Mouse (Mus musculus): Measurements from ENCODE around the gene Tspan31. TPM values are rescaled to one million over a fixed set of nuclear protein-coding genes. Genes with fewer than 3 reads are reported as not detected.
A peak's percentile ranks its signal among the peaks of the same experiment; 100 is the strongest.

Tspan31 gene
- polyA plus RNA-seq, 1 experiment: 116 TPM

DNA sequence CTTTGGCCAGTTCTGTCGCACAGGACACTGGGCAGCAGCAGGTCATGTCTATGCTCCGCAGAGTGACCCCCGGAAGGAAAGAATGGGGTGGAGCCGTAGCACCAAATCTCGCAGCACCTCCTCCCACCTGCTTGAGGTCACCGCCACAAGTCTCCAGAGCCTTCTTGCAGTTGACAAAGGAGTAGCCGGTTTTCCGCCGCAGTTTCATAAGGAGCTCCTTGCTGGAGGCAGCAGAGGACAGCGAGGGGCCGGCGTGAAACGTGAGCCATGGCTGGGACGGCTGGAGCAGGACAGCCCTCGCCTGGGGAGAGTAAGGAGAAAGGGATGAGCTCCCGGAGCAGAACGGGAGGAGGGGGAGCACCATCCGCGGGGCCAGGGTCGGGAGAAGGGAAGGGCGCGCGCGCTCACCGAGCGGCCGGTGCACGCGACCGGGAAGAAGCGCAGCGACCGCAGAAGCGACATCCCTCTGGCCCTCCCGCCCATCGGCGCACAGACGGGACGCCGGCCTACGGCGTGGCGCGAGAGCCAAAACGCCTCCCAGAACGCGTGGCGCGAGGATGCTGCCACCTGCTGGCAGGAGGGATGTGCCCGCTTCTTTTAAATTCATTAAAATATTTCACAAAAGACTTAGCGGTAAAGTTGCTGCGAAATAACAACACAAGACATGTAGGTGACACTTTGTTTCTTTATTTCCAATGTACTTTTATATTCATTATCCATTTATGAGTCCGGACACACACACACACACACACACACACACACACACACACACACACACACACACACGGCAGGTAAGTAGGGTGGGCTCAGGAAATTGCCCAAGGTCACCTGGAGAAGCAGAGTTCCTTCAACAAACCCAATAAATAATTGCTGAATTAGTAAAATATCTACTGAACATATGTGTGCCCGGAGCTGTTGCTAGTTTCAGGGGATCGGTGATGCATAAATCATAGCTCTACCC lies 39.4 kb downstream of the Tspan31 start, which contains the start of gene Tsfm:
Tsfm (minus strand) TSS at position 505 of the 961 bp plus-strand sequence.
- H3K4me3 ChIP-seq (ENCODE audit: insufficient read depth, low read length): peak within 1 kb of the TSS; percentile 95
- peak within 1 kb of the TSS; percentile 52 for H3K27ac ChIP-seq (ENCODE audit: insufficient read depth, low read depth, low read length)
- TF ChIP-seq CTCF (IDR thresholded peaks at IDR 0.05; ENCODE audit: low read depth, low read length) (peak; percentile 86), POLR2A (IDR thresholded peaks at IDR 0.05; ENCODE audit: borderline replicate concordance, low read depth, low read length) (no peak; the same call in 1 of the 2 replicates)
- H3K4me1 ChIP-seq (ENCODE audit: control insufficient read depth, insufficient read depth, low read length): no peaks in the 10 kb centered on the region

DNA sequence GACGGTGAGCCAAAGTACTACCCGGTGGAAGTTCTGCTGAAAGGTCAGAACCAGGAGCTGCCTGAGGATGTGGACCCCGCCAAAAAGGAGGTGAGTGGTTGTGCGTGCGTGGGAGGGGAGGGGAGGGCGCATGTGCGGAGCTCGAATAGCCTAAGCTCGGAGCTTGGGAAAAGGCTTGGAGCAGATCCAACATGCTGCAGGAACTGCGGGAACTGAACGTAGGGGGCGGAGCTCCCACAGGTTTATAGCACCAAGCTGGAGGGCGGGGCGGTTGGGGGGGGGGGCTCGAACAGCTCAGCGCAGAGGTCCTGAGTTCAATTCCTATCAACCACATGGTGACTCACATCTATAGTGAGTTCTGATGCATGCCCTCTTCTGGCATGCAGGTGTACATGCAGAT lies 51.6 kb downstream of the Tspan31 start:
- Histone ChIP-seq H3K4me3 (ENCODE audit: insufficient read depth, low read length) (no peak overlapping the region), H3K27ac (ENCODE audit: insufficient read depth, low read depth, low read length) (no peak overlapping the region), H3K4me1 (ENCODE audit: control insufficient read depth, insufficient read depth, low read length) (no peaks in the 10 kb centered on the region)
- TF ChIP-seq CTCF (IDR thresholded peaks at IDR 0.05; ENCODE audit: low read depth, low read length) (no peak), POLR2A (IDR thresholded peaks at IDR 0.05; ENCODE audit: borderline replicate concordance, low read depth, low read length) (no peak)

Other genes starting within 250 kb of the Tspan31 start
- 3.7 and 5.0 TPM in 2 replicates for gene Atp23, start 168.9 kb downstream of the Tspan31 start, polyA plus RNA-seq (2012; ENCODE audit: insufficient read depth, insufficient read length, missing spikeins)
- 117 and 123 TPM in 2 replicates for gene Ctdsp2, start 91.5 kb downstream of the Tspan31 start, polyA plus RNA-seq (2012; ENCODE audit: insufficient read depth, insufficient read length, missing spikeins)
- gene Avil, start 69.6 kb downstream of the Tspan31 start, polyA plus RNA-seq (2012; ENCODE audit: insufficient read depth, insufficient read length, missing spikeins): not detected in 2 replicates
- gene Tsfm, start 39.4 kb downstream of the Tspan31 start, polyA plus RNA-seq (2012; ENCODE audit: insufficient read depth, insufficient read length, missing spikeins): 12.9 and 16.4 TPM in 2 replicates
- gene Mettl1, start 28.9 kb downstream of the Tspan31 start, polyA plus RNA-seq (2012; ENCODE audit: insufficient read depth, insufficient read length, missing spikeins): 3.1 and 4.3 TPM in 2 replicates
- 0.34 TPM in 1 of 2 replicates, not detected in the other for gene Eef1akmt3, start 28.8 kb downstream of the Tspan31 start, polyA plus RNA-seq (2012; ENCODE audit: insufficient read depth, insufficient read length, missing spikeins)
- not detected in 2 replicates for gene Cyp27b1, start 22.0 kb downstream of the Tspan31 start, polyA plus RNA-seq (2012; ENCODE audit: insufficient read depth, insufficient read length, missing spikeins)
- 1.2 and 1.7 TPM in 2 replicates for gene March9, start 10.1 kb downstream of the Tspan31 start, polyA plus RNA-seq (2012; ENCODE audit: insufficient read depth, insufficient read length, missing spikeins)
- gene Cdk4, start 6.7 kb downstream of the Tspan31 start, polyA plus RNA-seq (2012; ENCODE audit: insufficient read depth, insufficient read length, missing spikeins): 161 and 187 TPM in 2 replicates
- gene Agap2, start 5.0 kb upstream of the Tspan31 start, polyA plus RNA-seq (2012; ENCODE audit: insufficient read depth, insufficient read length, missing spikeins): 0.85 and 2.0 TPM in 2 replicates
- 164 and 167 TPM in 2 replicates for gene Os9, start 50.9 kb upstream of the Tspan31 start, polyA plus RNA-seq (2012; ENCODE audit: insufficient read depth, insufficient read length, missing spikeins)
- gene B4galnt1, start 95.0 kb upstream of the Tspan31 start, polyA plus RNA-seq (2012; ENCODE audit: insufficient read depth, insufficient read length, missing spikeins): 42.2 and 50.6 TPM in 2 replicates
- not detected in 2 replicates for gene Slc26a10, start 110.4 kb upstream of the Tspan31 start, polyA plus RNA-seq (2012; ENCODE audit: insufficient read depth, insufficient read length, missing spikeins)
- gene Arhgef25, start 119.8 kb upstream of the Tspan31 start, polyA plus RNA-seq (2012; ENCODE audit: insufficient read depth, insufficient read length, missing spikeins): 1.3 TPM in 1 of 2 replicates, not detected in the other
- gene Dtx3, start 125.5 kb upstream of the Tspan31 start, polyA plus RNA-seq (2012; ENCODE audit: insufficient read depth, insufficient read length, missing spikeins): 60.1 and 68.7 TPM in 2 replicates
- 34.5 and 35.0 TPM in 2 replicates for gene Pip4k2c, start 141.3 kb upstream of the Tspan31 start, polyA plus RNA-seq (2012; ENCODE audit: insufficient read depth, insufficient read length, missing spikeins)
- gene Kif5a, start 193.1 kb upstream of the Tspan31 start, polyA plus RNA-seq (2012; ENCODE audit: insufficient read depth, insufficient read length, missing spikeins): 2.3 and 2.5 TPM in 2 replicates
- gene Dctn2, start 196.1 kb upstream of the Tspan31 start, polyA plus RNA-seq (2012; ENCODE audit: insufficient read depth, insufficient read length, missing spikeins): 119 and 121 TPM in 2 replicates
- 45.8 and 53.4 TPM in 2 replicates for gene Mbd6, start 218.8 kb upstream of the Tspan31 start, polyA plus RNA-seq (2012; ENCODE audit: insufficient read depth, insufficient read length, missing spikeins)
- gene Mars, start 241.5 kb upstream of the Tspan31 start, polyA plus RNA-seq (2012; ENCODE audit: insufficient read depth, insufficient read length, missing spikeins): 29.4 and 34.9 TPM in 2 replicates

Data from bone marrow macrophage, adult 2 months (primary cell).